Mouse (Mus musculus): ENCODE data around the gene Iffo1. TPM values are rescaled to one million over a fixed set of nuclear protein-coding genes. Genes with fewer than 3 reads are reported as not detected.

Gene Iffo1
- total and polyA plus RNA-seq, 2 experiments from 2014 or later, result 12.3 to 41.9 TPM

DNA sequence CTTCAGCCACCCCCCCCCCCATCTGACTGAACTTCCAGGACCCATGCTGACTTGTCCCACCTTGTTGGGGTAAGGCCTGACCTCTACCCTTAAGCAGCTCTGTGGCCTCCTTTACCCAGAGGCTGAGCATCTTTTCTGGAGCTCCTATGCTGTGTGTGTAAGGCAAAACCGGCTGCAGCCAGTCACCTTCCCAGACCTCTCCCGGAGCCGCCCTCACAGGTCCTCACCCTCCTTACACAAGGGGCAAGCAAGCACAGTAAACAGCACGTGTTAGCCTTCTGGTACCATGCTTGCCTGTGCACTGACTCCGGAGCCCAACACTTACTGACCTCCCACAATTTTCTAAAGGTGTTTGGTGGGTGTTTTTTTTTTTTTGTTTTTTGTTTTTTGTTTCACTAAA is 30.4 kb downstream of the Iffo1 start:
- WGBS, result 88% methylated on average over 5 of the region's 5 CpGs
- ATAC-seq (ENCODE audit: insufficient read depth, low read depth), result no peak
- no peak for DNase-seq (ENCODE audit: low spot score)
- Histone ChIP-seq H3K4me2 (ENCODE audit: low read depth, low read length) (no peak overlapping the region), H3K4me3 (ENCODE audit: low read depth, low read length) (no peak overlapping the region), H3K27me3 (ENCODE audit: control insufficient read depth, insufficient read depth, low read length) (no peaks in the 10 kb centered on the region), H3K4me1 (ENCODE audit: control insufficient read depth, insufficient read depth) (no peaks in the 10 kb centered on the region), H3K27ac (ENCODE audit: low read depth) (no peak overlapping the region), H3K9ac (replicated peaks; ENCODE audit: low read depth, low read length) (no peak overlapping the region), H3K36me3 (replicated peaks; ENCODE audit: control insufficient read depth, insufficient read depth, low read length) (peaks cover 98% of the 10 kb centered on the region), H3K9me3 (replicated peaks; ENCODE audit: control insufficient read depth, low read length) (no peaks in the 10 kb centered on the region)
- no peak for TF ChIP-seq EP300 (IDR thresholded peaks at IDR 0.05; ENCODE audit: low read depth)
- no peak for TF ChIP-seq CTCF (IDR thresholded peaks at IDR 0.05; ENCODE audit: low read depth)

DNA sequence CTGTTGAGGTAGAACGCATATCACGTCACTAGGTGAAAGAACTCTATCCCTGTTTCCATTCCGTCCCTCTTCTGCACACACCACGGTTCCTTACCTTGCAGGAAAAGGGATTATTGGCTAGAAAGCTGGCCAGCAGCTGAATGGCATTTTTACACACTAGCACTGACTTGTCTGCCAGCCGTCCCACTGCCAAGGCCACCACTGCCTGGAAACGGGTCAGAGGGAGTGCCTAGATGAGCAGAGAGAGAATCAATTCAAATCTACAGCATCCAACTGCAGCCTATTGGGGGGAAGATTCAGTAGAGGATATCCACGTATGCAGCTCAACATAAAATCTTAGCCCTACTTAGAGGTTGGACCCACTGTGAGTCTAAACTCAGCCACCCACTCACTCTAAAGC is 34.6 kb downstream of the Iffo1 start:
- DNase-seq (ENCODE audit: low spot score), result no peak
- Histone ChIP-seq H3K9ac (replicated peaks; ENCODE audit: low read depth, low read length) (no peak overlapping the region), H3K4me1 (ENCODE audit: control insufficient read depth, insufficient read depth) (no peaks in the 10 kb centered on the region), H3K36me3 (replicated peaks; ENCODE audit: control insufficient read depth, insufficient read depth, low read length) (peaks cover 98% of the 10 kb centered on the region), H3K27me3 (ENCODE audit: control insufficient read depth, insufficient read depth, low read length) (no peaks in the 10 kb centered on the region), H3K9me3 (replicated peaks; ENCODE audit: control insufficient read depth, low read length) (no peaks in the 10 kb centered on the region), H3K4me3 (ENCODE audit: low read depth, low read length) (no peak overlapping the region), H3K27ac (ENCODE audit: low read depth) (no peak overlapping the region), H3K4me2 (ENCODE audit: low read depth, low read length) (no peak overlapping the region)
- WGBS, result 92% methylated on average over 7 of the region's 7 CpGs
- ATAC-seq (ENCODE audit: insufficient read depth, low read depth), result no peak
- TF ChIP-seq EP300 (IDR thresholded peaks at IDR 0.05; ENCODE audit: low read depth), result no peak

DNA sequence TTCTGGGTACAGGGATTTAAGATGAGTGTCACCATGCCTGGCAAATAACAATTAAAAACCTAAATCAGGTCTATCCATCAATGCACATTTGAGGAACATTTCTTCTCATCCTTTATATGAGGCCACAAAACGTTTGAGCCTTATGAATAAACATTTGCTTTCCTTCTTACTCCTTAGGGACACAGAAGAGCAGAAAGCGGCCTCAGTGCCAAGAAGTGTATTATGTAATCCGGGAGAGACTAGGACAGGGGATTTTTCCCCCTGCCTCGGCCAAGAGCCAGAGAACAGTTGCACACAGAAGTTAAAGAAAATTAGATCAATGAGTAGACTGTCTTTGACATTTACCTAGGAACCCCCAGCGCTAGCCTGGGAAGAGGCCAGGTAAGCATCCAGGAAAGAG is 37.1 kb downstream of the Iffo1 start:
- DNase-seq (ENCODE audit: low spot score) (no peak), ATAC-seq (ENCODE audit: insufficient read depth, low read depth) (no peak)
- Histone ChIP-seq H3K4me3 (ENCODE audit: low read depth, low read length) (no peak overlapping the region), H3K36me3 (replicated peaks; ENCODE audit: control insufficient read depth, insufficient read depth, low read length) (peaks cover 98% of the 10 kb centered on the region), H3K27me3 (ENCODE audit: control insufficient read depth, insufficient read depth, low read length) (no peaks in the 10 kb centered on the region), H3K4me2 (ENCODE audit: low read depth, low read length) (no peak overlapping the region), H3K4me1 (ENCODE audit: control insufficient read depth, insufficient read depth) (no peaks in the 10 kb centered on the region), H3K9me3 (replicated peaks; ENCODE audit: control insufficient read depth, low read length) (no peaks in the 10 kb centered on the region), H3K27ac (ENCODE audit: low read depth) (no peak overlapping the region), H3K9ac (replicated peaks; ENCODE audit: low read depth, low read length) (no peak overlapping the region)
- WGBS, result 76% methylated on average over 5 of the region's 5 CpGs
- TF ChIP-seq EP300 (IDR thresholded peaks at IDR 0.05; ENCODE audit: low read depth), result no peak
- no peak for TF ChIP-seq CTCF (IDR thresholded peaks at IDR 0.05; ENCODE audit: low read depth)

DNA sequence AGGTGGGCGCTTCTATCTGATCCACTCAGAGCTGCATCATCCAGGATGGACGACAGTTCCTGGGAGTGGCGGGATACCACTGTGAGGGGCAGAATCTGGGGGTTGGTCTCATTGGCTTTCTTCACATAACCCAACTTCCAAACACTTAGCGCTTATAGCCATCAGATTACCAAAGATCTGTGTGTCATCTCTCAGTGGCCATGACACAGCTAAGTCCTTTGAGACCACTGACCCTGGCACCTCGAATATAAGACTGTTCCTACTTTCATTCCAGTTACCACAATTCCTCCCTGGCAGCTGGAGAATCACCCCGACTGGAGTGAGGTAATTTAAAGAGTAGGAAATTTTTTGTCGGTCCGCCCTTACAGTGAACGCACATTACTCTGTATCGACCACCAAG is 41.2 kb downstream of the Iffo1 start:
- no peak overlapping the region for H3K27ac ChIP-seq (ENCODE audit: low read depth)
- H3K36me3 ChIP-seq (replicated peaks; ENCODE audit: control insufficient read depth, insufficient read depth, low read length), result peaks cover 80% of the 10 kb centered on the region
- H3K4me3 ChIP-seq (ENCODE audit: low read depth, low read length), result no peak overlapping the region
- no peaks in the 10 kb centered on the region for H3K9me3 ChIP-seq (replicated peaks; ENCODE audit: control insufficient read depth, low read length)
- WGBS, result 97% methylated on average over 10 of the region's 10 CpGs
- H3K4me1 ChIP-seq (ENCODE audit: control insufficient read depth, insufficient read depth), result peaks cover 4% of the 10 kb centered on the region; the same call in 1 of the 2 replicates
- DNase-seq (ENCODE audit: low spot score) (no peak), ATAC-seq (ENCODE audit: insufficient read depth, low read depth) (no peak)
- H3K9ac ChIP-seq (replicated peaks; ENCODE audit: low read depth, low read length), result no peak overlapping the region
- no peak overlapping the region for H3K4me2 ChIP-seq (ENCODE audit: low read depth, low read length)
- TF ChIP-seq EP300 (IDR thresholded peaks at IDR 0.05; ENCODE audit: low read depth) (no peak), CTCF (IDR thresholded peaks at IDR 0.05; ENCODE audit: low read depth) (no peak)
- no peaks in the 10 kb centered on the region for H3K27me3 ChIP-seq (ENCODE audit: control insufficient read depth, insufficient read depth, low read length)

DNA sequence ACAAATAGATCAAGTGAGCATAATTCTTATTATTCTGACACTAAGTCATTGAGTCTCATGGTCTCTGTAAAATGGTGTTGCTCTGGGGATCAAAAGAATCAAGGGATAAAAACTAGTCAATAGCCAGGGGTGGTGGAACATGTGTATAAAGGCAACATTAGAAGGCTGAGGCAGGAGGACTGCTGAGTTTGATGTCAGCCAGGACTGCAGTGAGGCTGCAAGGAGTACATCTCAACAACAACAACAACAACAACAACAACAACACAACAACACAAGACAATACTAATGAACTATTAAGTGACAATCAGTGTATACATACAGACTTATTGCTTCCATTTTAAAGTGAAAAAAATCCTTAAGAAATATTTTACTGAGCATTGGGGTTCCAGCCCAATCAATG is 45.8 kb downstream of the Iffo1 start:
- Histone ChIP-seq H3K36me3 (replicated peaks; ENCODE audit: control insufficient read depth, insufficient read depth, low read length) (peaks cover 61% of the 10 kb centered on the region), H3K27ac (ENCODE audit: low read depth) (peak overlapping the region; percentile 95), H3K4me1 (ENCODE audit: control insufficient read depth, insufficient read depth) (peaks cover 13% of the 10 kb centered on the region; the same call in 1 of the 2 replicates), H3K9ac (replicated peaks; ENCODE audit: low read depth, low read length) (peak overlapping the region; percentile 72), H3K4me3 (ENCODE audit: low read depth, low read length) (peak overlapping the region; percentile 91), H3K4me2 (ENCODE audit: low read depth, low read length) (peak overlapping the region; percentile 70), H3K9me3 (replicated peaks; ENCODE audit: control insufficient read depth, low read length) (no peaks in the 10 kb centered on the region), H3K27me3 (ENCODE audit: control insufficient read depth, insufficient read depth, low read length) (no peaks in the 10 kb centered on the region)
- ATAC-seq (ENCODE audit: insufficient read depth, low read depth) (no peak), DNase-seq (ENCODE audit: low spot score) (no peak)
- TF ChIP-seq CTCF (IDR thresholded peaks at IDR 0.05; ENCODE audit: low read depth) (no peak), EP300 (IDR thresholded peaks at IDR 0.05; ENCODE audit: low read depth) (no peak)

DNA sequence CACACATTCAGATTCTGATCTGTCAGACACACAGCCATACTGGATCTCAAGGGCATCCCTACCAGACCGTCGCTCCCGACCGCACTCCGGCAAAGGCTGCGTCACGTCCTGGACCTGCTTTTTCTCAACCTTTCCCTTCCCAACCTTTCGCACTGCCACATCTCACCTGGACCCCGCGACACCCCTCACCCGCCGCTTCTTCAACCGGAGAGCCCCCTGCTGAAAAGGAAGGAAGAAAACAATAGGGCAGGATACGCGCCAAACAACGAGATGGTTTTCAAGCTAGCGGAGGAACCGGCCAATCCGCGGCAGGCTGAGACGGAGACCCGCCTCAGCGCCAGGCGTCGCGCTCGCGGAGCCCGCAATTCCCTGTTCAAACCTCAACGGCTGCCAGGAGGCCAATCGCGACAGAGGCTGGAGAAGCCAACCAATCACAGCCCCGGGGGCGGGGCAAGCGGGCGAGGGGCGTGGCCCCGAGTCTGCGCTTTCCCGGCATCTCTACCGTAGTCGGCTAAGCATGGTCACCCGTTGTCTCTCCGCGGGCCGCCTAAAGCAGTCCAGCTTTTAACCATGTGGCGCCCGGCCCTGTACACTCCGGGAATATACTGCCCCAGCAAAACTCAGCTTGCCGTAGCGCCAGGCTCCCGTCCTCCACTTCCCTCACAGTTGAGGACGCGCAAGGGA is 46.4 kb downstream of the Iffo1 start, which contains the start of the genes Ncapd2 and Mrpl51:
Gene Ncapd2 (minus strand): TSS at position 370 of the 684 bp plus-strand sequence.
Gene Mrpl51 (plus strand): TSS at position 470 of the 684 bp plus-strand sequence.
- peak; percentile 96 for ATAC-seq (ENCODE audit: insufficient read depth, low read depth)
- H3K4me2 ChIP-seq (ENCODE audit: low read depth, low read length), result peak within 1 kb of the TSS; percentile 70
- H3K27ac ChIP-seq (ENCODE audit: low read depth), result peak within 1 kb of the TSS; percentile 95
- peak within 1 kb of the TSS; percentile 91 for H3K4me3 ChIP-seq (ENCODE audit: low read depth, low read length)
- peak within 1 kb of the TSS; percentile 72 for H3K9ac ChIP-seq (replicated peaks; ENCODE audit: low read depth, low read length)
- H3K4me1 ChIP-seq (ENCODE audit: control insufficient read depth, insufficient read depth), result peaks cover 13% of the 10 kb centered on the region; the same call in 1 of the 2 replicates
- DNase-seq (ENCODE audit: low spot score), result peak; percentile 98
- no peaks in the 10 kb centered on the region for H3K27me3 ChIP-seq (ENCODE audit: control insufficient read depth, insufficient read depth, low read length)
- under 1% methylated on average over 54 of the region's 54 CpGs for WGBS
- TF ChIP-seq CTCF (IDR thresholded peaks at IDR 0.05; ENCODE audit: low read depth), result peak; percentile 17; the same call in 1 of the 2 replicates
- TF ChIP-seq EP300 (IDR thresholded peaks at IDR 0.05; ENCODE audit: low read depth), result no peak; the same call in 1 of the 2 replicates
- peaks cover 55% of the 10 kb centered on the region for H3K36me3 ChIP-seq (replicated peaks; ENCODE audit: control insufficient read depth, insufficient read depth, low read length)
- H3K9me3 ChIP-seq (replicated peaks; ENCODE audit: control insufficient read depth, low read length), result no peaks in the 10 kb centered on the region
